Mouse (Mus musculus) CH12.LX (cell line): Measurements from ENCODE around the gene Trpm5. TPM values are rescaled to one million over a fixed set of nuclear protein-coding genes. Genes with fewer than 3 reads are reported as not detected.

Experiments used
- DNase-seq: peaks from one replicate; pipeline ENCODE4 v3.0.0-alpha.2; 2013; ENCODE audit errors: extremely low read depth
- H3K27ac ChIP-seq: 2 replicates; pipeline ENCODE4 v1.5.1; 2012; ENCODE audit warnings: low read depth, mild to moderate bottlenecking, control low read depth, moderate library complexity; ENCODE audit not compliant: insufficient read depth
- H3K27me3 ChIP-seq: replicated peaks from 2 replicates; pipeline ENCODE3; 2012; ENCODE audit warnings: inconsistent platforms
- H3K36me3 ChIP-seq, 2 experiments: replicated peaks in 1 of 2; 2 replicates each; pipeline versions ENCODE3 to v1.6.1; 2012; ENCODE audit warnings: inconsistent platforms in 1 of 2, low read length in 1 of 2, mild to moderate bottlenecking in 1 of 2, mixed read lengths in 1 of 2, moderate library complexity in 1 of 2; ENCODE audit not compliant: control insufficient read depth in 1 of 2, insufficient read depth in 1 of 2
- H3K4me1 ChIP-seq, 2 experiments: 2 replicates each; pipeline ENCODE4 v1.6.1; 2012; ENCODE audit warnings: inconsistent platforms in 1 of 2, moderate library complexity in 1 of 2; ENCODE audit not compliant: insufficient read depth in 2 of 2, control insufficient read depth in 1 of 2
- H3K4me2 ChIP-seq: 2 replicates; pipeline ENCODE4 v1.6.1; 2012; ENCODE audit warnings: low read depth, mild to moderate bottlenecking, control low read depth; ENCODE audit not compliant: poor library complexity, insufficient read depth, severe bottlenecking
- H3K4me3 ChIP-seq, 3 experiments: fragments of 150-350 bp in 1 of 3; sonication (generic) in 1 of 3; replicated peaks in 1 of 3; 2 replicates each; pipeline versions ENCODE3 to v1.5.1; 2011 to 2012; ENCODE audit warnings: low read depth in 2 of 3, low read length in 2 of 3, mild to moderate bottlenecking in 2 of 3, moderate library complexity in 2 of 3, control low read depth in 1 of 3, improper control_type of control experiment in 1 of 3, inconsistent platforms in 1 of 3, mixed read lengths in 1 of 3; ENCODE audit not compliant: poor library complexity in 1 of 3
- H3K79me2 ChIP-seq: replicated peaks from 2 replicates; pipeline ENCODE4 v1.6.1; 2012; ENCODE audit warnings: mild to moderate bottlenecking, moderate library complexity; ENCODE audit not compliant: control insufficient read depth, poor library complexity, insufficient read depth, severe bottlenecking; ENCODE audit errors: extremely low read depth
- H3K9ac ChIP-seq: 2 replicates; pipeline ENCODE4 v1.6.1; 2012; ENCODE audit warnings: low read depth, mild to moderate bottlenecking, control low read depth, moderate library complexity; ENCODE audit not compliant: insufficient read depth
- H3K9me3 ChIP-seq: replicated peaks from 2 replicates; pipeline ENCODE3; 2012; ENCODE audit warnings: low read length, inconsistent platforms, mixed read lengths
- BHLHE40 ChIP-seq: IDR thresholded peaks from 2 replicates; pipeline ENCODE4 v1.6.1; 2011; ENCODE audit warnings: mild to moderate bottlenecking, low read depth, low read length, improper control_type of control experiment
- CHD1 ChIP-seq: IDR thresholded peaks from 2 replicates; pipeline ENCODE4 v1.6.1; 2012; ENCODE audit warnings: low read depth, low read length, improper control_type of control experiment, inconsistent platforms
- CHD2 ChIP-seq: IDR thresholded peaks from 2 replicates; pipeline ENCODE4 v1.6.1; 2011; ENCODE audit warnings: low read length, improper control_type of control experiment
- E2F4 ChIP-seq: IDR thresholded peaks from 2 replicates; pipeline ENCODE4 v1.6.1; 2011; ENCODE audit warnings: low read depth, low read length, improper control_type of control experiment; ENCODE audit not compliant: insufficient replicate concordance
- ELF1 ChIP-seq: IDR thresholded peaks from 2 replicates; pipeline ENCODE4 v1.6.1; 2014; ENCODE audit warnings: low read depth, mild to moderate bottlenecking, inconsistent platforms, low read length, improper control_type of control experiment
- GABPA ChIP-seq: IDR thresholded peaks from 2 replicates; pipeline ENCODE4 v1.6.1; 2012; ENCODE audit warnings: low read depth, low read length, improper control_type of control experiment, inconsistent platforms; ENCODE audit not compliant: insufficient replicate concordance
- IRF4 ChIP-seq: IDR thresholded peaks from 2 replicates; pipeline ENCODE4 v1.6.1; 2014; ENCODE audit warnings: low read depth, mild to moderate bottlenecking, inconsistent platforms, low read length, improper control_type of control experiment
- JUN ChIP-seq: IDR thresholded peaks from 2 replicates; pipeline ENCODE4 v1.6.1; 2011; ENCODE audit warnings: low read depth, mild to moderate bottlenecking, low read length, improper control_type of control experiment, moderate library complexity; ENCODE audit not compliant: insufficient read depth
- JUND ChIP-seq: conservative IDR thresholded peaks from 2 replicates; pipeline ENCODE4 v1.6.1; 2011; ENCODE audit warnings: low read depth, low read length, improper control_type of control experiment
- KAT2A ChIP-seq: IDR thresholded peaks from 2 replicates; pipeline ENCODE4 v1.6.1; 2012; ENCODE audit warnings: low read length, improper control_type of control experiment, inconsistent platforms; ENCODE audit not compliant: insufficient replicate concordance
- MEF2A ChIP-seq: IDR thresholded peaks from 2 replicates; pipeline ENCODE4 v1.6.1; 2014; ENCODE audit warnings: low read depth, mild to moderate bottlenecking, inconsistent platforms, low read length, improper control_type of control experiment, borderline replicate concordance
- MYC ChIP-seq: IDR thresholded peaks from 2 replicates; pipeline ENCODE4 v1.6.1; 2011; ENCODE audit warnings: low read depth, mild to moderate bottlenecking, improper control_type of control experiment, low read length
- NELFE ChIP-seq: IDR thresholded peaks from 2 replicates; pipeline ENCODE4 v1.6.1; 2011; ENCODE audit warnings: low read depth, low read length, improper control_type of control experiment
- NRF1 ChIP-seq: IDR thresholded peaks from 2 replicates; pipeline ENCODE4 v1.6.1; 2014; ENCODE audit warnings: low read depth, mild to moderate bottlenecking, inconsistent platforms, low read length, improper control_type of control experiment, moderate library complexity
- POLR2A ChIP-seq: IDR thresholded peaks from 2 replicates; pipeline ENCODE4 v1.6.1; 2011; ENCODE audit warnings: low read depth, mild to moderate bottlenecking, improper control_type of control experiment, low read length
- POLR2AphosphoS2 ChIP-seq: IDR thresholded peaks from 2 replicates; pipeline ENCODE4 v1.6.1; 2011; ENCODE audit warnings: low read depth, low read length, improper control_type of control experiment
- RAD21 ChIP-seq: IDR thresholded peaks from 2 replicates; pipeline ENCODE4 v1.6.1; 2011; ENCODE audit warnings: low read depth, mild to moderate bottlenecking, low read length, improper control_type of control experiment, moderate library complexity
- RCOR1 ChIP-seq: conservative IDR thresholded peaks from 2 replicates; pipeline ENCODE4 v1.6.1; 2012; ENCODE audit warnings: low read depth, mild to moderate bottlenecking, inconsistent platforms, low read length, improper control_type of control experiment
- SIN3A ChIP-seq: IDR thresholded peaks from 2 replicates; pipeline ENCODE4 v1.6.1; 2012; ENCODE audit warnings: low read length, improper control_type of control experiment, inconsistent platforms
- TCF12 ChIP-seq: IDR thresholded peaks from 2 replicates; pipeline ENCODE4 v1.6.1; 2014; ENCODE audit warnings: low read depth, mild to moderate bottlenecking, inconsistent platforms, low read length, improper control_type of control experiment
- UBTF ChIP-seq: IDR thresholded peaks from 2 replicates; pipeline ENCODE4 v1.6.1; 2012; ENCODE audit warnings: low read depth, mild to moderate bottlenecking, inconsistent platforms, low read length, improper control_type of control experiment, moderate library complexity
- USF1 ChIP-seq: IDR thresholded peaks from 2 replicates; pipeline ENCODE4 v1.6.1; 2014; ENCODE audit warnings: low read depth, mild to moderate bottlenecking, inconsistent platforms, low read length, improper control_type of control experiment
- ZKSCAN1 ChIP-seq: IDR thresholded peaks from 2 replicates; pipeline ENCODE4 v1.6.1; 2012; ENCODE audit warnings: low read depth, inconsistent platforms, low read length, improper control_type of control experiment, borderline replicate concordance
- dilution Hi-C: fragments of 300-500 bp; cut with MboI; formaldehyde crosslinking; loops from 2 replicates; pipeline ENCODE4 v1.14.3; 2020; ENCODE audit warnings: low sequenced_read_pairs; ENCODE audit not compliant: extremely low pct_unique_long_range_greater_than_20kb, extremely low pct_ligation_motif_present
- in situ Hi-C: fragments of 300-500 bp; cut with MboI; formaldehyde crosslinking; loops from 3 replicates; pipeline ENCODE4 v1.14.3; 2019; ENCODE audit warnings: low sequenced_read_pairs, low pct_ligation_motif_present, low pct_unique_long_range_greater_than_20kb, mixed read lengths
- polyA plus RNA-seq: library from polyadenylated mRNA; unstranded; fragments of >175 nt; gene quantifications from 2 replicates; pipeline ENCODE4 v1.2.1, GENCODE M21; 2012; ENCODE audit warnings: low read depth; ENCODE audit not compliant: insufficient read length
- total RNA-seq, 2 experiments: library from RNA; depleted of rRNA; stranded (reverse); fragments of 300-350 nt in 1 of 2; fragments of >200 nt in 1 of 2; gene quantifications; 2 replicates each; pipeline ENCODE4 v1.2.3; 2012 to 2014

Gene Trpm5
- total and polyA plus RNA-seq, 3 experiments: 1.1 to 3.0 (median 1.5) TPM

DNA sequence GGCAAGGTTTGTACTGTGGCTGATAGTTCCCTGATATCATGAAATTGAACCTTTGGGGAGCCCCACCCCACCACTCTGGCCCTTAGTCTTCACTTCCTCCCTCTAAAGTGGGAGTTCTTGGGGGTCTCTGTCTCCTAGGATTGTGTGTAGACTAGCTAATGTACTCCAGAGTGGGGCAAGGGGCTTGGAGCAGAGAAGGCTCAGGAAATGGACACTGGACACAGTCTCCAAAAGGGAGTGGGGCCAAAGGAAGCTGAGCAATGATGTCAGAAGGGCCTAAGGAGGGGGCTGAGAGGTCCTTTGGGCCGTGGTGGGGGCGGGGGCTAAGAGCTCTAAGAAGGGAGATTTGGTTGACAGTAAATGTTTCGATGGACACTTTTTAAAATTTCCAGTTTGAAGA lies 39.4 kb downstream of the Trpm5 start:
- H3K4me3 ChIP-seq: peak overlapping the region; percentile 79 to 91 (median 90)
- TF ChIP-seq JUN: no peak
- TF ChIP-seq ELF1: no peak
- no peak for TF ChIP-seq TCF12
- DNase-seq: no peak
- peaks cover 39 to 75% of the 10 kb centered on the region in 2 experiments for H3K4me1 ChIP-seq
- H3K4me2 ChIP-seq: peak overlapping the region; percentile 78
- dilution Hi-C loops: no loop called here
- H3K9ac ChIP-seq: peak overlapping the region; percentile 77
- peaks cover 23 to 61% of the 10 kb centered on the region in 2 experiments for H3K36me3 ChIP-seq
- no peaks in the 10 kb centered on the region for H3K27me3 ChIP-seq
- H3K9me3 ChIP-seq: no peaks in the 10 kb centered on the region
- H3K79me2 ChIP-seq: peaks cover 72% of the 10 kb centered on the region
- H3K27ac ChIP-seq: 0 out of 2 replicates have a peak overlapping the region, but pooled peaks have one; percentile 25
- in situ Hi-C loops: no loop called here

DNA sequence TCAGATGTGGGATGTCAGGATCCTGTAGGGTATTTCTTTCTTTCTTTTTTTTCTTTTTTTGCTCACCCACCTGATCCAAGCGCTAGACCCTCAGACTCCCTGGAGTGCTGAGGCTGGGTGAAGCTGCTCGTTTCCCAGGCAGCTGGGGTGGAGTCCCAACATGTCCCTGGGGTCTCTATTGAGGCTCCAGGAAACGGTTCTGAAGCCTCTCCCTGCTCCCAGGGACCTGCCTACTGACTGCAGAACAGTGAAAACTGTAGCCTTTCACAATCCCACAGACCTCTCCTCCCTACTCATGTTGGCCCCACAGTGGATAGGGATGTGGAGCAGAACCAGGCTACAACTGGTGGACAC lies 39.9 kb downstream of the Trpm5 start:
- Histone ChIP-seq H3K9ac (peak overlapping the region; percentile 77), H3K27me3 (no peaks in the 10 kb centered on the region), H3K9me3 (no peaks in the 10 kb centered on the region), H3K36me3 (peaks cover 21 to 58% of the 10 kb centered on the region in 2 experiments), H3K27ac (0 out of 2 replicates have a peak overlapping the region, but pooled peaks have one; percentile 25), H3K79me2 (peaks cover 69% of the 10 kb centered on the region), H3K4me2 (peak overlapping the region; percentile 78), H3K4me3 (peak overlapping the region; percentile 79 to 91 (median 90)), H3K4me1 (peaks cover 39 to 76% of the 10 kb centered on the region in 2 experiments)
- DNase-seq: no peak
- in situ Hi-C loops (no loop called here), dilution Hi-C loops (no loop called here)
- TF ChIP-seq ZKSCAN1: no peak
- TF ChIP-seq GABPA: no peak
- 0 out of 2 replicates have a peak, but pooled peaks have one; percentile 5 for TF ChIP-seq SIN3A

DNA sequence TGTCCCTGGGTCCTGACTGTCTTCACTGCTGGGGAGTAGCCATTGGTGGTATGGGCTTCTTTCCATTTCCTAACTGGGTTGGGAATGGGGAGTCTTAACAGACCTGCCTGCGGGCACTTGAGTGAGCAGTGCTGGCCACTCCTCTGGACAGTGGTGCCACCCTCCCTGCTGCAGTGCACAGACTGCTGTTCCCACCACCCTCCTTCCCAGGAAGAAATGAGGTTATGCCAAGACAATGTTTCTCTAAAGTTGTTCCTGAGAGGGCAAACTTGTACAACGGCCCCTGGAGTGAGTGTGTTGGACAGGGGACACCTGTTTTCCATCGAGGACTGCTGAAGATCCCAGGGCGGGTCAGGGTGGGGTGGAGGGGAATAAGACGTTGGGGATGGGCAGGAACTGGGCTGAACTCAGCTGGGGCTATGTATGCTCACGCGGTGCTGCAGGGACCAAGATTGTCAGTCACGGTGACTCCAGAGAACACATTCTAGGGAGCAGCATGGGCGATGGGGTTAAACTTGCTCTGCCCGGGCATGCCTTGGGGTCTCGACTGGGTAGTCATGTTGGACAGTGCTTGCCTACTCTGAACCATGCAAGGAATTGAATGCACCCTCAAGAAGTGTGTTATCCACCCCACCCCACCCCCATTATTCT lies 40.4 kb downstream of the Trpm5 start:
- peak overlapping the region; percentile 77 for H3K9ac ChIP-seq
- no peak for DNase-seq
- H3K4me1 ChIP-seq: peaks cover 39 to 70% of the 10 kb centered on the region in 2 experiments
- H3K36me3 ChIP-seq: peaks cover 21 to 53% of the 10 kb centered on the region in 2 experiments
- dilution Hi-C loops (no loop called here), in situ Hi-C loops (no loop called here)
- H3K4me3 ChIP-seq: peak overlapping the region; percentile 79 to 91 (median 90)
- no peaks in the 10 kb centered on the region for H3K9me3 ChIP-seq
- H3K4me2 ChIP-seq: peak overlapping the region; percentile 78
- peaks cover 64% of the 10 kb centered on the region for H3K79me2 ChIP-seq
- peak overlapping the region; percentile 10; the same call in 1 of the 2 replicates for H3K27ac ChIP-seq
- H3K27me3 ChIP-seq: no peaks in the 10 kb centered on the region
- TF ChIP-seq RCOR1: no peak
- TF ChIP-seq MYC: peak; percentile 56; the same call in 1 of the 2 replicates
- no peak for TF ChIP-seq USF1
- no peak for TF ChIP-seq ELF1
- TF ChIP-seq RAD21: no peak
- TF ChIP-seq ZKSCAN1: no peak
- 0 out of 2 replicates have a peak, but pooled peaks have one; percentile 32 for TF ChIP-seq POLR2A
- no peak for TF ChIP-seq CHD2
- no peak for TF ChIP-seq NELFE
- TF ChIP-seq JUND: no peak
- TF ChIP-seq CHD1: 0 out of 2 replicates have a peak, but pooled peaks have one; percentile 38
- TF ChIP-seq IRF4: no peak
- no peak for TF ChIP-seq MEF2A
- no peak for TF ChIP-seq BHLHE40
- TF ChIP-seq KAT2A: no peak
- TF ChIP-seq JUN: no peak
- TF ChIP-seq E2F4: no peak
- no peak for TF ChIP-seq POLR2AphosphoS2
- no peak for TF ChIP-seq NRF1
- no peak for TF ChIP-seq UBTF
- TF ChIP-seq TCF12: no peak
- no peak for TF ChIP-seq GABPA
